Mouse (Mus musculus) common myeloid progenitor, adult 5-6 weeks (primary cell): ENCODE data around the gene Gpr61. TPM values are rescaled to one million over a fixed set of nuclear protein-coding genes. Genes with fewer than 3 reads are reported as not detected.

ENCODE experiments used
- ATAC-seq: replicated peaks from 2 replicates; pipeline ENCODE4 v1.8.0; 2016; ENCODE audit warnings: low read depth, mild to moderate bottlenecking, moderate TSS enrichment, inconsistent platforms; ENCODE audit not compliant: poor library complexity, severe bottlenecking
- total RNA-seq: library from RNA; stranded (forward); fragments of 200-1000, 187-1606 nt; gene quantifications from 2 replicates; pipeline ENCODE4 v1.2.3, GENCODE M21; 2017

The Gpr61 gene
- total RNA-seq, 1 experiment from 2014 or later, result not detected

DNA sequence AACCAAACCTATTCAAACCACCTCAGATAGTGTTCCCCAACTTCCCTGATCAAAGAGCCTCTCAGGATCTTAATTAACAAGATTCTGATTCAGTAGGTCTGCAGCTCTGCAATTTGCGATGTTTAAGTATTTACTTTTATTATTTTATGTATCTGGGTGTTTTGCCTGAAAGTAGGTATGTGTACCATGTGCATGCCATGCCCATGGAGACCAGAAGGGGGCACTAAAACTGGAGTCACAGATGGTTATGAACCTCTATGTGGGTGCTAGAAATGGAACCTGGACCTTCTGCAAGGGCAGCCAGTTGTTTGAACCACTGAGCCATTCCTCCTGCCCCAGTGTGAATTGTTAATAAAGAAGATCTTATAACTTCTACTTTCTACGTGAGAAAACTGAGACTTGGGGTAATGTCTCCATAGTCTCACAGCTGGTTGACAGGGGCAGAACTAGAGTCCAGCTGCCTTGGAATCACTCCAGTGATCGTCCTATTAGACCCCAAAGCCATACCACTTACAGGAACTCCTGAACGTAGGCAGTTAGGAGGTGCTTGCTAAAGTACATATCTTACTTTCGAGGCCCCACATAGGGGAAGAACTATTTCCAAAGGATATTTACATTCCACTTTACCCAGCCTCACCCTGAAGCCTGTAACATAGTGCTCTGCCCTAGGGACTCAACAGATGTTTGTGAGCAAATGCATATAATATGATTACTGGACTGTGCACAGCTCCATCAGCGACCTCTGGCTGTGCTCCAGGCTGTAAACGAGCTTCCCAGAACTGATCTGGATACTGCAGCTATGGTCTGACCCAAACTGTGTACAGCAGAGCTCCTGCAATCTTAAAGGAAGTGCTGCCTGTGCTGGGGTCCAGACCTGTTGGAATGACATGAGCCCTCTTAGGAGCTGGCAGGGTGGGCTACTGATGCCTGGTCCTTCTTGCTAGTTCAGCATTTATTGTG, 24.4 kb upstream of the Gpr61 start:
- no peak for ATAC-seq

DNA sequence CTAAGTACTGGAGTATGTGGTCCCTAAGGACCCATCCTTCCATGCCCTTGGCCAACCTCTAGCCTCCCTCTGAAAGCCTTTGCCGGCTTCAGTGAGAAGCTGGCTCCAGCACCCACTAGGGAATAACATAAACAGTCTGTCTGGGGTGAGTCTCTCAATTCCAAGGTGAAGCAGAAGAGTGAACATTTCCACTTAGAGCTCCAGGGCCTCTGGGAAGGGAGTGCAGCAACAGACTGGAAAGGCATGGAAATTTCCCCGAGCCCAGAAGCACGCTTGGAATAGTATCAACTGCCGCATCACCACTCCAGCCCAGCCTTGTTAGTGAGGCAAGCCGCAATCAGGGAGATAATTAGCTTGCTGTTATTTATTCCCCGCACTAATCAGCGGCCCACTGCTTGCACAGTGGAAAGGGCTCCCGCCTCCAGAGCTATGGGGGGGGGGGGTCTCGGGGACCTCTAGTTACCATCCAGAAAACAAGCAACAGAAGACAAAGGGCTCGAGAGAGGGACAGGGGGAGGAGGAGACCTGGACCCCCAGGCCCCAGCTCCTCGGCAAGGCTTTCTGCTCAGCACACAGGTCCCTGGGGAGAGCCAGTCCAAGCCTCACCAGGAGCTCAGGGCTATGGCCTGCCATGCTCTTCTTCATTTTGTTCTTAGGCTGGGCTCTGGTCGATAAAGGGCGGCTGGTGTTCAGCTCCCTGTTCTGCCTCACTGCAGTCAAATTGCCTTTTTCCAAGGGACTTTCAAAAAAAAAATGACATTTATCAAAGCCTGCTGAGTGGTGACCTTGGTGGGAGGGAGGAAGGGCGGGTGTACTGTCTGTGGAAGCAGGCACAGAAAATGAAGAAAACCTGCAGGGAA, 20.2 kb upstream of the Gpr61 start:
- no peak for ATAC-seq

DNA sequence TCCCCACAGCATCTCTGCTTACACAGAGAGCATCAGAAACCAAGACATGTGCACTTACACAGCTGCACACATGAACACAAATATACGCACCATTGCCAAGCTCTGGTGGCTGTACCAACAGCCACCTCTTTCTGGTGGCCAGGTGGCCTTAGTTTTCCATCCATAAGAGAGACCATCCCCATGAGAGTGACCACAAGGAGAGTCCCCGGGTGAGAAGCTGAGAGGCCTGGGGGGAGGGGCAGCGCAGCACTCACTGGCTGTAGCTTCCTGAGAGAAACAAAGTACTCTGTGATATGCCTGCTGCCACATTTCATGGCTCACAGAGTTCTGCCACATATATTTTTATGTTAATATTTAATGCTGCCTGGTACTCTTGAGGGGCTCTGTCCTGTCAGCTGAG, 14.5 kb upstream of the Gpr61 start:
- no peak for ATAC-seq

DNA sequence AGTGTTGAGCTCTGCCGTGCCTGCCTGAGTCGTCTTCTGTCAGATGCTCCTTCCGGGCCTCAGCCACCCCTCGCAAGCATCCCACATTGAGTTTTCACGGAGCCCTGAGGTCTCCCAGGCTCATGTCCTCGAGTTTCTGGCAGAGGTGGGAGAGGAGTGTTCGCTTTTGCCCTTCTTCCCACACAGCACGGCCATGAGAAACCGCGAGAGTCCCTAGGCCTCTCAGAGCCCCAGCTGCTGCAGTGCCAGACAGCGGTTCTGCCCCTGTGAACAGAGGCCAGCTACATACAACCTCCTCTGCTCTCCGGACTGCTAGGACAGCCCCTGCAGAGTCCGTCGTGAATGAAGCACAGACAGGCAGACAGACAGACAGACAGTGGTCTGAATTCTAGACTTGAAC, 12.8 kb upstream of the Gpr61 start:
- no peak for ATAC-seq

DNA sequence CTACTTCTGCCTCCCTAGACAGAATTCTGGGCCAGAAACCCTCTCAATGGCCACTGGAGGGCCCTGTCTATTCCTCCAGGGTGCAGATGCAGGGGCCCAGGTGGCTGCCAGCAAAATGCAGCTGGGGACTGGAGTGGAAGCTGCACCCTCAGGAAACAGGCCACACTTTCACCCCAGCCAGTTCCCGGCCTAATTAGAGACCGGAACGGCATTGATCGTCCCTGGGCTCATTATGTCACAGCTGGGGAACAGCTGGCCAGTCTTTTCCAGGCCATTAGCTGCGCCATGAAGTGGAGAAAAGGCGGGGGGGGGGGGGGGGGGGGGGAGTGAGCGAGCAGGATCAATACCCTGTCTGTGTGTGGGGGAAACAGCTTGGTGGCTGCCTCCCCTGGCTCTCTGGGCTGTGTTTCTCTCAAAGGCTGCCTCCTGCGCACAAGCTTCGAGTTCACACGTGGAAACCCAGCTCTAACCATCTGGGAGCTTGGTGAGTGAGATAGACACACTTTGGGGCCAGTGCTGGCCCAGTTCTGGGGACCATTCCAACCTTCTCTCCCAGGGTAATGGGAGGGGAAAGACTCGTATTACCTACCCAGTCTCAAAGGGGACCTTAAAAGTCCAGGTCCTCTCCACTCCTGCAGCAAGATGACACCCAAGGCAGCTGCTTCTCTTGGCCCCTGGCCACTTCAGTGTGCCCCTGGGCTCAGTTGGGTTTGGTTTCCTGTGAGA, 12.0 kb upstream of the Gpr61 start:
- 0 out of 2 replicates have a peak, but pooled peaks have one; percentile 52 for ATAC-seq

DNA sequence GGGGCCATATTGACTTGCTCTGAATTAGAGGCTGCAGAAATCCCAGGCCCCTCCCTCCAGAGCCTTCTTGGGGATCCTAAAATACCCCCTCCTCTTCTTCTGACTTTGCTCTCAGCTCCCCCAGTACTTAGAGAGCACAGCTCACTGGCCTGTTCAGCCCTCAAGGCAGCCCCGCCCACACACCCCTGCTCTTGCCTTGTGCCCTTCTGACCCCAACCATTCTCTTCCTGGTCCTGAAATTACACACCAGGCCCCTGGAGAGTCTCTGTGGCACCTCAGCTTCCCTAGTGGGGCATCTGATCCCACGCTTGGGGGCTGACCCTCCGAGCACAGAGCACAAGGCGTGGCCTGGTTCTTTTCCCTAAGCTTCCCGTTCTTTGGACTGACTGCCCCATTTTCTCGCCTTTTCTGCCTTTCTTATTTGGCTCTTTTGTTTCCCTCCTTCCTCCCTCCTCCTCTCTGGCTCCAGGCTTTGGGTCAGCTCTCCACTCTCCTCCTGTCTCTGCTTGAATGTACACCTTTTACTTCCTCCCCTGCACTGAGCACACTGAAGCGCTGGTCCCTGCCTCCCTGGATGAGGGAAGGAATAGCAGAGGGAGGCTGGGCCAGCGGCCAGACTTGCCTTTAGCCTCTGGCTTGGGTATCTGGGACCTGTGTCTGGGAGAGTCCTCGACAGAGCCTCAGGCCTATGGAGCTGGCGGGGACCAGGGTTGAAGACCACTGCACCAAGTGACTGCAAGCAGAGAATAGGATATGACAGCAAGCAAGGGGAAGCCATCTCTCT, 11.0 kb upstream of the Gpr61 start:
- no peak for ATAC-seq

DNA sequence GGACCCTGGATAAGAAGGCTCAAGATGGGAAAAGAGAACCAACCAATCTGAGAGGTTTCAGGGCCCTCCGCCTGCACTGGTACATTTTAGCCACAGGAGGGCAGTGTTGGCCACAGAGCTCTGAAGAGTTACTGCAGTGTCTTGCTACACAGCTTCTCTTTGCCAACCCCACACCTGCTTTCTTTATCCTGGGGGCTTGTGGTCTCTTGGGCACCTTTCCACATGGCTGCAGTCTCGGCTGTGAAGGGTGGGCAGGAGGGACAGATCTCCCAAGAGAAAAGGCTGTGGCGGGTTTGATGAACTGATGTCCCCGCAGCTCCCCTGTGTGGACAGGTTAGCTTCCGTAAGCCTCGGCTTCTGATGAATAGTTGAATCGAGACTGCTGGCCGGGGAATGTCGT, 10.1 kb upstream of the Gpr61 start:
- ATAC-seq, result peak; percentile 97

DNA sequence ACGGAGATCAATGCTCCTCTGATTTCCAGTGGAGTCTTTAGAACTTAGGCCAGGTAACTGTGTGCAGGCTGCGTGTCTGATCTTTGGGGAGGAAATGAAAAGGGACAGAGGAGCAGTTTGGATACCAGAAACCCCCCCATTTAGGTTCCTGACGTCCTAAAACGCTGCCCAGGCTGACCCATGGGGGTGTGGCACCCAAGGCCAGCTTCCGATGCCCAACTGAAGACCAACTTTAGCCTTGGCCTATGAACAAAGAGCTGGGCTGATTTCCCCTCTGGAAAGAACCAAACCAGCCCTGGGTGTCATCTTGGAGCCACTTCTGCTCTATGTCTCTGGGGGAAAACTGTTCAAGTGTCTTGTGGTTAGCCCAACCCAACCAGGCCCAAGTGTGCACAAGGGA, 9.4 kb upstream of the Gpr61 start:
- ATAC-seq, result no peak

DNA sequence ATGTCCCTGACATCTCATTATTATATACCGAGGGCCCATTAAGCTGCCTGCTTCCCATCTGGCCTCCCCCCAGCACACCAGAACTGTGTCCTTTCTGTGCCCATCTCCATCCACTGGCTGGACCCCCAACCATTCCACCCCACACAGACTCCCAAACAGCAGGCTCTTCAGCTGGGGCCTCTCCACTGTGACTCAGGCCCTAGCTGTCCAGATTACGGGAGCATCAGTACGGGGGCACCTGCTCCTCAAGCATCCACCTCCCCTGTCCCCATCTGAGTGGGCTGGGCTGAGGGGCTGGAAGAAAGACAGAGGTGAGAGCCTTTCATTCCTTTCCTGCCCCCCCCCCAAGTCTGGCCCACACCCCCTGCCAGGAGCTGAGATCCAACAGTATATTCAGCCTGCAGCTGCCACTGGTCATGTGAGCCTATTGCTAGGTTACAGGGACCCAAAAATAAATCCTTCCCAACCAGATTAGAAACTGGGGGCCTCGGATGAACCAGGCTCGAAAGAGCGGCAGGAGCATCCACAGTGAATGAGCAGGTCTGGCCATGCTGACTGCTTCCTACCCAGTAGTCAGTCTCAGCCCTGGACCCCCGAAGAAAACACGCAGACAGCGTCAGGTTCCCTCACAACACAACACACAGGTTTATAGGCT, 3.8 kb upstream of the Gpr61 start:
- ATAC-seq, result no peak

DNA sequence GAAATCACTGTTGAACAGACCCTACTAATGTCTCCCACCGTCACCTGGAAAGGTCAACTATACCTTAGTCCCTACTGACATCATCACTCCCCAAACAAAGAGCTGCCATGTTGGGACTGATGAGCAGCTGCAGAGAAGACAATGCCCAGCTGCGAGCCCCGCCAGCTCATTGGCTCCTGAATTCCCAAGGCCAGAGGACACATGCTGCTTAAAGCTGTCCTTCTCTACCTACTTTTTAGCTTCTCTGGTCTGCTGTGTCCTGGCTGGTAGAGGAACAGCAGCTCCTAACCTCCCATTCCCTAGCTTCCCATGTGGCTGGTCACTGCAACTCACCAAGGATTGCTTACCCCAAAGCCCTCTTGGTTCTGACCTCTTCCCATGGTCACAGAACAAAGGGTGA, 2.4 kb downstream of the Gpr61 start:
- no peak for ATAC-seq

DNA sequence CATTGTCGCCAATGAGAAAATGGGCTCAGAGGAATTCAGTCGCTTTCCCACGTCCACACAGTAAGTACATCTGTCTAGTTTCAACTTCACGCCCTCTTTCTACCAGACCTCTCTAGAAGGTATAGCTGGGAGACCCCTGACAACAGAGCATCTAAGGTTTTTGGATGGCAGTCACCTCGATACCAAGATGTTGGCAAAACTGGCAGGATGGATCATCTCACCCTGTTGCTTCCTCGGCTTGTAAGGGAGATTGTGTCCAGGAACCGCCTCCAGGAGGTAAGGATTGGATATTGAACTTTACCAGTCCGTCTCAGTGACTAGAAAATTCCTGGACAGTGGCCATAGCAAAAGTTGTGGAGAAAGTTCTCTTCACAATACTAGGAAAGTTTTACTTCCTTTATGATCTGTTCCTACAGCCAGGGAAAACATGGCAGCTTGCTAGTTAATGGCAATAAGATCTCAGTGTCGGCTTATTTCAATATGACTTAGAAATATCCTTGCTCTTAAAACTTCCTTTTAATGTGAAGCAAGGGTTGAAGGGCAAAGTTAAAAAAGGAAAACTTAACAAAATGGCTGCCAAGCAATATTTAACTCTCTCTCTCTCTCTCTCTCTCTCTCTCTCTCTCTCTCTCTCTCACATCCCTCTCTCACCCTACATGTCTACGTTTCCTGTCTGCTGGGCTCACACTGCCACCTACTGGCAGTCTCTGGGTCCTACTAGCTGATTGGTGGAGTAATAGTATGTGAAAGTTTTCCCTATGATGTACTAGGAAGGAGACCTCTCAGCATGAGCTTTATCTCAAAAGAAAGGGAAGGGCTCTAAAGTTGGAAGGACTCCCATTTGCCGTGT, 7.1 kb downstream of the Gpr61 start:
- ATAC-seq, result peak; percentile 77

DNA sequence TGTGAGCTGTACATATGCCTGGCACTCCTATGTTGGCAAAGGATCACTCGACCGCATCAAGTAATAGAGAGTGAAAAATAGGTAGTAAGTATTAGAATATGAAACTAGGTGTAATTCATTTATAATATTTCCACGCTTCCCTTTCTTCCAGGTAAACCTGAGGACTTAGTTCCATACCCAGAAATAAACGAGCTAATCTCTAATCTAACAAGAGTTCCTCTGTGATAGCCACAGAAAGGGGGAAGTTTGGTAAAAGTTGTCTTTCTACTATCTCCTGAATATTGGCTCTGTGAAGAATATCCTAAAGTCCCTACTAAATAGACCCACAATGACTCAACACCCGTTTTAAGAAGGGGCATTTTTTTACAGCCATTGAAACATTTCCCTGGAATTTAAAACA, 8.0 kb downstream of the Gpr61 start:
- no peak for ATAC-seq

DNA sequence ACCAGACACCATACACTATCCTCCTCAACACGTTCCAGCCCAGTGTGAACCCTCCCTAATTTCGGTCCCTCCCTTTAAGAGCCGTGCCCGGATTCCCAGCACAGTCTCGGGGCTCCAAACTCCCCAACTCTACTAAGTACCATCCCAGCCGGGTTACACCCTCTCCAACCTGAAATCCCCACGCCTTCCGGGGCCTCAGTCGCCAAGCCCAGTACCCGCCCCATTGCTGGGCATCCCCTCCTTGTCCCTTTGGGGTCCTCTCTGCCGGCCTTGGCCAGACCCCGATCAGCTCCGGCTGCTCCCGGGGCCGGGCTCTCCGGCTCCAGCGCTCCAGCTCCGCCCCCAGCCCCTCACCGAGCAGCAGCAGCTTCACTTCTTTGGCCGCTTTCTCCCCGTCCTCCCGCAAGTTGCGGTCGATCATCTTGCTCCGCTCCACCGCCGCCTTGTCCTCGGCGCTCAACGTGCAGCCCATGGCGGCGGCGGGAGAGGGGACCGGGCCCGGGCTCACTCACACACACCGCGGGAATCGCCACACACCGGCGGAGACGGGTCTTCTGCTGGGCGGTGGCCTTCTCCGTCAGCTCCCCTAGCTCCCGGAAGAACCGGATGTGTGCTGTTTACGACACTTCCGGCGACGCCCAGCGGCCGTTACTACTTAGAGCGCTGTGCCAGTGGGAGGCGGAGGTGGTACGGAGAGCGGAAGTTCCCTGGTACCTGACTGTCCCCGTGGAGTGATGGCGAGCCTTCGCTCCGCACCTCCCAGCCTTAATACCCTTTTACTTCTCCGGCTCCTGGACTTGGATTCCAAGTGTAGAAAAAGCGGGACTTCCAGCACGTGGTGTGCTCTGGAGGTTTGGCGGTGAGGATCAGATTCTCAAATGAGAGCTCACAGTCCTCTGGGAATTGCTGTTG, 8.9 kb downstream of the Gpr61 start, which contains the start of gene Gnai3:
Gene Gnai3, minus strand, starts transcription at position 613 of the 912 bp plus-strand sequence.
- ATAC-seq, result peak; percentile 93

DNA sequence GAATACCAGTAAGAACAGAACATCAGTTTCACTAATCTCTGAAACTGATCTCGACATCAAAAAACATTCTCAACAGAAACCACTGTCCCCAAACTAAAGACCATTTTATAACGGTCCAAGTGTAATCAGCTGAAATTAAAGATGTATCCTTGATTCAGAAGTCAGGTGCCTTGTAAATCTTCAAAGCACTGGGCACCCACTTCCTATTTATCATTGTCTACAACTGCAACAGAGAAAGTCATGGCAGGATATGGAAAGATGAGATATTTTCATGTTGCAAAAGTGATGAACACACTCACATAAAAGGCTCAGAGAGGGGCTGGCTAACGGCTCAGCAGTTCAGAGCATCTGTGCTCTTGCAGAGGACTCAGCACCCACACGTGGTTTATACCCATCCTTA, 13.9 kb downstream of the Gpr61 start:
- 0 out of 2 replicates have a peak, but pooled peaks have one; percentile 6 for ATAC-seq

DNA sequence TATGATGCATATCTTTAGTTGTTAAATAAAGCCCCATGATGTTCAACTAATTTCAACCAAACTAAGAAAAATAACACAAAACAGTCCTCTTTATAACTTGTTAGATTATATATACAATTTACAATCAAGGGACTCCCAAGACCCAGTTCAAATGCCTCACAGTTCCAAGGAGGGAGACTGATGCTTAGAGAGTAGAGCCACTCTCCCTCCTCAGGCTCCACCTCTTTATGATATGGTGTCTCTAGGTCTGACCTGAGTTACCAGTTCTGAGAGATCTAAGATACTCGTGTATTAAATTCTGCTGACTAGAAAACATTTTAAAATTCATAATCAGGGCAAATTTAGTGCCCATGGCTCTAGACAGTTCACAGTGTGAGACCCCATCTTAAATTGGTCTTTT, 15.6 kb downstream of the Gpr61 start:
- ATAC-seq, result no peak

DNA sequence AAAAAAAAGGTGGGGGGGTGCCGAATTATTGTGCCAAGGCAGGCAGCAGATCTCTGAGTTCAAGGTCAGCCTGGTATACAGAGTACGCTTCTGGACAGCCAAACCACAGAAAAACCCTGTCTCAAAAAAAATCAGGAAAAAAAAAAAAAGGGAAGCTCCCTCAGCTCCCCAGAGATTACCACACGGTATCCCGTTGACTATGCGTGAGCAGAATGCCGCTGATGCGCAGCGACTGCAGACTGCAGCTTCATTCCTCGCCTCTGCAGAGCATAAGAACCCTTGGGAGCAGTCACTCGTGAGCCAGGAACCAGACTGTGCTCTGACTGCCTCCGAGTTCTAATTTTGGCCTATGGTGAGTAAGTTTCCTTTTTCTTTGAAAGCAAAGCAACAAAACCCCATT, 20.0 kb downstream of the Gpr61 start:
- peak; percentile 45; the same call in 1 of the 2 replicates for ATAC-seq

DNA sequence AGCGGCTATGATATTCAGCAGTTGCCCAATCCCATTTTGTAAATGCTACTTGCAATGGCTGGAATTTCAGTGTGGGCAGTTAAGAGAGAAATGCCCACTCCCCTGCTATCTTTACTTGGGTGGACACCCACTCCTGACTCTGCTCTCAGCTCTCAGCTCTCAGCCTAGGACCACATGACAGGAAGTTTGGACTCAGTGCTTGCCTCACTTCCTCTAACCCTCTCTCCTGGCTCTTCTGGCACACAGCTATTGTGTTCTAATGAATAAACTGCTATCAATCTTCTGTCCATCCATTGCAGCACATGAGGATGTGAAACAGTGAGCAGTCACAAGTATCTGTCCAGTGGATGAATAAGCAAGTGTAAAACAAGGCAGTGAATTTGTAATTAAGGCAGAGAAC, 22.2 kb downstream of the Gpr61 start:
- peak; percentile 36 for ATAC-seq
